Mouse (Mus musculus): ENCODE measurements around the gene Coasy.
"Not testable (repeated sequence)": the region's sequence is repeated elsewhere in the genome, so short reads cannot be mapped to it uniquely, and the experiment has no call there.

The Coasy gene

DNA sequence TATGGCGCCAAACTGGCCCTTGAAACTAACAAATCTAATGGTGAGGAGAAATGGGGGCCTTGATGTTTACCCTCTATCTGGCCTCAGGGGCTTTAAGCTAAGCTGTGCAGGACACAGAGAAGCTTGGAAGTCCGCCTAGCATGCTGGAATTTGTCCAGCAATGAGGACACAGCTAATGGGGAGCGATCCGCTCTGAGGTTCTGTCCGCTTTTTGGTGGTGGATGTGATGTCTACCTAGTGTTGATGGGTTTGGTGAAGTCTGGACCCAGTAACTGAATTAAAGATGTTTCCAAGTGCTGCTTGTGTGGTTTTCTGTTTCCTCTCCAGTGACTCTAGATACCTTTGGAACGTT is 3.9 kb downstream of the Coasy start:
- in situ Hi-C loops (cut with MboI; ENCODE audit: low sequenced_read_pairs): no loop called here

DNA sequence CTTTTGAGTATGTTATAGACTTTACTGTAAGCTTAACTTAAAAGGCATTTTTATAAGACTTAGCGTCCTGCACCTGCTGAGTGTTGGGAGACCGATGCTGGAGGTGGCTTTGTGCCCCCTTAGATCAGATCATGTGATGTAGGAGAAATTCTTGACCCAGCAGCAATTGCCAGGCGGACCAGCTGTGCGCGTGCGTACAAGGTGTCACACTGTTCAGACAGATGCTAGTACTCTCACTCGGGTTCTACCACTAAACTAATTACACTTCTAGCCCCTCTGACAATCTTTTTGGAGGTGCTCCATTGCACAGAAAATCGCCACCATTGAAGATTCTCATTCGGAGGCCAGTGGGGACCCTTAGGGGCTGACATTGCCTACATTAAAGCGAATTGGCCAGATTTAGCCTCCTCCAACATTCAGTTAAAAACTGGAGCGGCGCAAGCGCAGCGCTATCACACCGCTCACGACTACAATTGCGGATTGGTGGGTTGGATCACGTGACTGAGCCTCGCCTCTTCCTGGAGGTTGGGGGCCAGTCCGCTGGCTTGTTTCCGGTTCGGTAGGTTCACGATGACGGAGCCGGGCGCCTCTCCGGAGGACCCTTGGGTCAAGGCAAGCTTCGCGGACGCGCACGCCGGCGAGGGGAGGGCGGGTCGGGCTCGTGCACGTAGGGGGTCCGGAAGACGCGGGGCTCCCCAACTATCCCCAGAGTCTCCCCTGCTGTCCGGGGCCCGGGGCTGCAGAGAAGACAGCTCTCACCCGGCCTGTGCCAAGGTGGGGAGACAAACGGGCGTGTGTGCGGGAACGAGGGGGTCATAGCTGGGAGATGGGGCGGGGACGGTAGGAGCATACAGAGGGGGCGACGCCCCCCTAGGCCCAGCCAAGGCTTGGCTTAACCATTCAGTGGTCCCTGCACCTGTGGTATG is 4.7 kb downstream of the Coasy start, which contains the start of gene Mlx:
Mlx (plus strand) TSS at position 522 of the 926 bp plus-strand sequence.
- in situ Hi-C loops (cut with MboI; ENCODE audit: low sequenced_read_pairs): no loop called here

DNA sequence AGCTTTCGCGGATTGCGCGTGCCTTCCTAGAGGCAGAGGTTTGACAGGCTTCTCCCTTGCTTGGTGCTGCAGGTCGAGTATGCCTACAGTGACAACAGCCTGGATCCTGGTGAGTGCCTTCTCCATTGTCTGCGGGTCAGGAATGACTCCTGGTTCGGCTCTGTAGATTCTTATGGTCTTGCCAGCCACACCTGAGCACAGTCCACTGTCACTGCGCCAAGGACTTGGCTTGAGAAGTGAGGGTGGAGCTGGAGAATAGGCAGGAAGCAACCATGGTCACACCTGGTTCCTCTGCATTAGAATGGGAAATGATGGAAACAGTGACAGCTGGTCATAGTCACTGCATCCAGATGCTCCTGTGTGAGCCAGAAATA is 5.3 kb downstream of the Coasy start:
- in situ Hi-C loops (cut with MboI; ENCODE audit: low sequenced_read_pairs): no loop called here

GRCm38 (mm10) chr11:101089931-101090330 is 7.6 kb downstream of the Coasy start:
- in situ Hi-C loops (cut with MboI; ENCODE audit: low sequenced_read_pairs): no loop called here

- in situ Hi-C loops (cut with MboI; ENCODE audit: low sequenced_read_pairs): no loop called here
These were observed 12.6 kb downstream of the Coasy start for GRCm38 (mm10) chr11:101094930-101095313.

DNA sequence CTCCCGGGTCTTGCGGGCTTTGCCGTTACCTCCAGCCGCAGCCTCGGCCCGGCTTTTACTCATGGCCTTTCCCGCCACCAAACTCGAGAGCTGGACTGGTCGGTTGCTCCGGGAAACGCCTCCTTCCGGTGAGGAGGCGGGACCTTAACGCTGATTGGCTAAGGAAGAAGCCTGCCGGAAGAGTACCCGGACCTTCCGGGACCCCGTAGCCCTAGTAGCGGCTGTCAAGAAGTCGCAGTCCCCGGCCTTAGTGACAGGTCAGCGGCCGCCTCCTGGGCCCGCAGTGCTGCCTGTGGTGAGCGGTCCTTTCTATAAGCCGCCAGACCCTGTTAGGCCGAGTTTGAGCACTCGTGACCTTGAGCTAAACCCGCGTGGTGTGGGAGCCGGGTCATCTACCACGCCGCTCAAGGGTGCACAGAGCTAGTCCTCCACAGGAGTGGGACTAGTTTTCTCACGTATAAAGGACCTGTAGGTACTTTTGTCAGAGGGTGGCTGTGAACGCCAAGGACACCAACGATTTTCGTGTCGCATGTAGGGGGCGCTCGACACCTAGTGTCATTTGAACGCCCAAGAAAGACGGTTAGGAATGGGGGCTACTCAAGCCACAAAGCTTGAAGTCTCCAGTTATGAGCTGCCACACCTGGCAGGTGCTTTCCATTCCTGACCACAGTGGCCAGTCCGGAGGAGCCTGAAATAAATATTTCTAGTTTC is 13.1 kb downstream of the Coasy start, which contains the start of gene Psmc3ip:
Psmc3ip (minus strand) TSS at position 123 of the 711 bp plus-strand sequence.
- in situ Hi-C loops (cut with MboI; ENCODE audit: low sequenced_read_pairs): no loop called here

DNA sequence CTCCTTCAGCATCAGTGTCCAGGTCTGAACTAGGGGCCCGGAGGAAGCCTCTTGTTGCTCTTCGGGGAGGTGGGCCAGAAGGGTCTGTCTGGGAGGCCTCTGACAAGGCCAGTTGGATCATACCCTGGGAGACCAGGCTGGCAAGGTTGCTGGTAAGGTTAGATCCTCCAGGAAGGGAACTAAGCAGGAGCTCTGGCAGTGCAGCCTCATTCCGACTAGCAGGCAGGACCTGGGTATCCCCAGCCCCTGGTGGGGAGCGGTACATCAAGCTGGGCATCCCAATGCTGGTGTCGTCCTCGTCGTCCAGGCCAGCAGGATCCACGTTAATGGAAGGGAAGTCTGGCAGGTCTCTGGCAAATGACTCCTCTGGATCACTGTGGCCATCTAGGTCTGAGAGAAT is 15.9 kb downstream of the Coasy start:
- in situ Hi-C loops (cut with MboI; ENCODE audit: low sequenced_read_pairs): no loop called here

DNA sequence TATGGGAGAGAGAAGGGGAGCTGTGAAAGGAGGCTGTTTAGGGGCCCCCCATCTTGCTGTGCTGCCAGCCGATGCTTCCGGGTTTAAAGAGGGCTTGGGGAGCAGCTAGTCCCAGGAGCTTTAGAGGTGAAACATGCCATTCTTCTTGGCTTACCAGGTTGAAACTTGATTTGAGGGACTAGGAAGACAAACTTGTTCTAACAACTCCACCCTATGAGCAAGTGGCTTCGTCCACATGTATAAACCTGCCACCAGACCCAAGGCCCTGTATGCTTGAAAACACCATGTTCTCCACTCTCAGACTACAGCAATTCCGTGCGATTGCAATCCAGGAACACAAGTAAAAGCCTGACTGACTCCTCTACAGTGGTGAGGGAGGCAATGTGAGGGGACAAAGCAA is 20.6 kb downstream of the Coasy start:
- in situ Hi-C loops (cut with MboI; ENCODE audit: low sequenced_read_pairs): no loop called here

GRCm38 (mm10) chr11:101109351-101109750 is 27.0 kb downstream of the Coasy start:
- in situ Hi-C loops (cut with MboI; ENCODE audit: low sequenced_read_pairs): no loop called here

- in situ Hi-C loops (cut with MboI; ENCODE audit: low sequenced_read_pairs): no loop called here
These were observed 28.3 kb downstream of the Coasy start for GRCm38 (mm10) chr11:101110708-101111107.

- in situ Hi-C loops (cut with MboI; ENCODE audit: low sequenced_read_pairs): no loop called here
These were observed 28.8 kb downstream of the Coasy start for GRCm38 (mm10) chr11:101111178-101111577.

DNA sequence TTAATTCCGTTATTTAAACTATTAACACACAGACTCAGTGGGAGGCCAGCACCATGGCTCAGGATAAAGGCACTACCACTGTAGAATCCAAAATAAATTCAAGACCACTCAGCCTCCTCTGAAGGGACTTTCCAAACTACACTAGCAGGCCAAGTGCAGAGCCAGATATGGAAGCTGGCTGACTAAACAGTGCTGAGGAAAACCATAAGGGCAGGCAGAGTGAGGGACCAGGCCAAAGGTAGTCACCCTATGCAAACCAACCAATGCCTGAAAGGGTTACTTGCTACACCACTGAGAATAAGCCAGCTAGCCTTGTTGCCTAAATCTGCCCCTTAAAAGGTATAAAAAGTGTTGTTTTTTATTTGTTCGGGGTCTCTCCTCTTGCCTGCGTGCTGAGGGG is 29.8 kb downstream of the Coasy start:
- in situ Hi-C loops (cut with MboI; ENCODE audit: low sequenced_read_pairs): no loop called here

- in situ Hi-C loops (cut with MboI; ENCODE audit: low sequenced_read_pairs): no loop called here
These were observed 33.2 kb downstream of the Coasy start for GRCm38 (mm10) chr11:101115564-101115963.

GRCm38 (mm10) chr11:101118105-101118504 is 35.7 kb downstream of the Coasy start:
- in situ Hi-C loops (cut with MboI; ENCODE audit: low sequenced_read_pairs): no loop called here

- in situ Hi-C loops (cut with MboI; ENCODE audit: low sequenced_read_pairs): no loop called here
These were observed 36.9 kb downstream of the Coasy start for GRCm38 (mm10) chr11:101119131-101119760.

GRCm38 (mm10) chr11:101119761-101120544 is 37.6 kb downstream of the Coasy start, which contains the start of the genes Retreg3 and Tubg1:
TSS of gene Retreg3 (minus strand) at chr11:101119893.
TSS of gene Tubg1 (plus strand) at chr11:101119938.
- in situ Hi-C loops (cut with MboI; ENCODE audit: low sequenced_read_pairs): no loop called here

- in situ Hi-C loops (cut with MboI; ENCODE audit: low sequenced_read_pairs): no loop called here
These were observed 38.3 kb downstream of the Coasy start for GRCm38 (mm10) chr11:101120545-101121188.

- in situ Hi-C loops (cut with MboI; ENCODE audit: low sequenced_read_pairs): not testable (repeated sequence)
These were observed 42.1 kb downstream of the Coasy start for GRCm38 (mm10) chr11:101124494-101124893.

- in situ Hi-C loops (cut with MboI; ENCODE audit: low sequenced_read_pairs): not testable (repeated sequence)
These were observed 42.6 kb downstream of the Coasy start for GRCm38 (mm10) chr11:101125008-101125407.

DNA sequence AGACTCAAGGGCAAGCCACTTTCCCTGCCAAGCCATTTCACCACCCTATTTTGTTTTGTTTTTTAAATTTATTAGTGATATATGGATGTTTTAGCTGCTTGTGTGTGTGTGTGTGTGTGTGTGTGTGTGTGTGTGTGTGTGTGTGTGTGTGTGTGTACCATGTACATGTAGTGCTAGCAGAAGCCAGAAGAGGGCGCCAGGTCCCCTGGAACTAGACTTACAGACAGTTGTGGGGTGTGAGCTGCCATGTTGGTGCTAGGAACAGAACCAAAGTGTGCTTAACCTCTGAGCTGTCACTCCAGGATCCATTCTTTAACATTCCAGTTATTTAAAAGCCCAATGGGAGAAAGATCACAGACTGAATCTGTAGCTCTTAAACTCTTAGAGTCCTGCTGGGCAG is 44.7 kb downstream of the Coasy start:
- in situ Hi-C loops (cut with MboI; ENCODE audit: low sequenced_read_pairs): no loop called here
